Mouse (Mus musculus): ENCODE measurements at regions not wholly inside any gene's neighbourhood (a gene's known extent, or its start where the extent isn't known, plus 50 kb on each side); places are given as distances from the start of the nearest gene placed in this dataset.

GRCm38 (mm10) chr2:168332972-168333371 is 51.4 kb upstream of the Kcng1 start:
- Histone ChIP-seq H3K4me1 (ENCODE audit: control insufficient read depth, insufficient read depth, insufficient read length) (no peaks in the 10 kb centered on the region; the same call in 1 of the 2 replicates), H3K36me3 (ENCODE audit: control insufficient read depth, insufficient read depth, low read length) (no peaks in the 10 kb centered on the region), H3K27me3 (ENCODE audit: control insufficient read depth, insufficient read depth, low read length) (no peaks in the 10 kb centered on the region), H3K27ac (ENCODE audit: insufficient read depth, low read length) (no peak overlapping the region), H3K4me3 (ENCODE audit: extremely low read depth, insufficient read depth, insufficient read length) (no peak overlapping the region)
- TF ChIP-seq CTCF (IDR thresholded peaks at IDR 0.05; ENCODE audit: extremely low read depth, insufficient read depth, insufficient read length, insufficient replicate concordance) = no peak
- TF ChIP-seq POLR2A (IDR thresholded peaks at IDR 0.05; ENCODE audit: low read depth, low read length) = no peak
- 18% methylated on average over 6 of the region's 6 CpGs for WGBS
- DNase-seq (ENCODE audit: low read depth in 1 of 2, low spot score in 2 of 2) = no peak
